ENCODE assay signal across 8 mouse cellular contexts in genomic region chr11:118603126-118603525, GRCm38 (mm10).
DNase-seq lines count a peak whose midpoint lies in the region; ATAC-seq and TF ChIP-seq lines count a peak whose summit lies in the region.

No protein-coding gene starts in this region.

- no peaks in the 10 kb centered on the region for H3K4me1 ChIP-seq in embryonic facial prominence, embryonic 14.5 days (ENCODE audit: control insufficient read depth, insufficient read depth, low read length)
- H3K4me1 ChIP-seq in midbrain, postnatal 0 days (ENCODE audit: insufficient read depth, low read length), result peaks cover 5% of the 10 kb centered on the region

- H3K9me3 ChIP-seq in embryonic facial prominence, embryonic 14.5 days (ENCODE audit: control insufficient read depth, low read length), result no peaks in the 10 kb centered on the region
- no peaks in the 10 kb centered on the region for H3K9me3 ChIP-seq in midbrain, postnatal 0 days (ENCODE audit: low read length)

- H3K4me3 ChIP-seq in embryonic facial prominence, embryonic 14.5 days (ENCODE audit: low read depth, low read length), result no peak overlapping the region
- no peak overlapping the region for H3K4me3 ChIP-seq in midbrain, postnatal 0 days (ENCODE audit: low read depth, low read length)

- WGBS in embryonic facial prominence, embryonic 14.5 days, result 3% methylated on average over 10 of the region's 10 CpGs
- WGBS in midbrain, postnatal 0 days, result 21% methylated on average over 10 of the region's 10 CpGs

- TF ChIP-seq CTCF in midbrain, postnatal 0 days (IDR thresholded peaks at IDR 0.05), result no peak

- no peaks in the 10 kb centered on the region for H3K36me3 ChIP-seq in embryonic facial prominence, embryonic 14.5 days (ENCODE audit: control insufficient read depth, insufficient read depth, low read length)
- no peaks in the 10 kb centered on the region for H3K36me3 ChIP-seq in midbrain, postnatal 0 days (ENCODE audit: insufficient read depth, low read length)

- ATAC-seq in embryonic facial prominence, embryonic 14.5 days (ENCODE audit: low read depth), result no peak
- no peak for ATAC-seq in midbrain, postnatal 0 days (ENCODE audit: low FRiP score)

- H3K9ac ChIP-seq in embryonic facial prominence, embryonic 14.5 days (ENCODE audit: low read depth, low read length), result no peak overlapping the region
- no peak overlapping the region for H3K9ac ChIP-seq in midbrain, postnatal 0 days (replicated peaks; ENCODE audit: low read length, poor library complexity, severe bottlenecking)

- H3K4me2 ChIP-seq in embryonic facial prominence, embryonic 14.5 days (ENCODE audit: low read depth, low read length), result no peak overlapping the region
- no peak overlapping the region for H3K4me2 ChIP-seq in midbrain, postnatal 0 days (ENCODE audit: low read depth, low read length, poor library complexity, severe bottlenecking)

- H3K27ac ChIP-seq in embryonic facial prominence, embryonic 14.5 days (replicated peaks; ENCODE audit: low read depth, low read length), result no peak overlapping the region
- no peak overlapping the region for H3K27ac ChIP-seq in midbrain, postnatal 0 days (ENCODE audit: low read depth, low read length)

- DNase-seq in heart, postnatal 14 days, result peak; percentile 42 to 47
- DNase-seq in heart, adult 9 months (ENCODE audit: low spot score in 2 of 2), result no peak
- DNase-seq in NIH3T3 (ENCODE audit: low read depth) (peak; percentile 23), adipocyte (ENCODE audit: low spot score) (no peak)
- DNase-seq in embryonic facial prominence, embryonic 14.5 days (ENCODE audit: low spot score), result peak; percentile 75
- DNase-seq in lung, postnatal 36 days, result peak; percentile 3
- no peak for DNase-seq in midbrain, postnatal 0 days (ENCODE audit: low spot score)
- no peak for DNase-seq in cerebellum, postnatal 10 days

- no peaks in the 10 kb centered on the region for H3K27me3 ChIP-seq in embryonic facial prominence, embryonic 14.5 days (replicated peaks; ENCODE audit: control insufficient read depth, insufficient read depth, low read length)
- H3K27me3 ChIP-seq in midbrain, postnatal 0 days (ENCODE audit: insufficient read depth, low read length), result 0 out of 2 replicates have a peak, but pooled peaks cover 5% of the 10 kb centered on the region

- intact Hi-C loops in heart, postnatal 14 days (cut with DNase I), result no loop called here

Comparison
In these comparisons a context has a peak if more than half of its experiments do, and no peak if none do; other contexts are left out.
1. DNase-seq: peak in heart, postnatal 14 days (2 of 2), NIH3T3 (single experiment), embryonic facial prominence, embryonic 14.5 days (single experiment) and lung, postnatal 36 days (single experiment); none in heart, adult 9 months (0 of 2), adipocyte (single experiment), midbrain, postnatal 0 days (single experiment) and cerebellum, postnatal 10 days (0 of 2).